Mouse (Mus musculus): ENCODE data around the gene Gpr176. TPM values are rescaled to one million over a fixed set of nuclear protein-coding genes. Genes with fewer than 3 reads are reported as not detected.

Gene Gpr176
- polyA plus RNA-seq, 1 experiment: 4.7 TPM

DNA sequence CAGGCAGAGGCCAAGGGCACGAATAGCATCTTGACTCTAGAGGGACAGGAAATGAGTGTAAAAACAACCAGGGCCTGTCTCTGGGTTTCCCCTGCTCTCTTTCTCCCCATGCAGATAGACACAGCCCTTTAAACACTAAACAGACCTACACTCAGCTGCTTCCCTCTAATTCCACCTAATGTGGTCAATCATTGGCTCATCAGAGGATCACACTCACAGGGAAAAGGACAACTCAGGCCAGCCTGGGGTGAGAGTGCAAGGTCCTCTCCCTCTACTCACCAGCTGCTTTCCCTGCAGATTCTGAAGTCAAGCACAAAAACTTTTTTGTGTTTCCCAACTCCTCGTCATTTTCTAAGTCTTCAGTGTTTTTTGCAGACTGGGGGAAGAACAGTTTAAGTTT, 125.2 kb downstream of the Gpr176 start:
- Histone ChIP-seq H3K79me2 (ENCODE audit: control insufficient read depth, insufficient read depth) (no peaks in the 10 kb centered on the region), H3K27me3 (ENCODE audit: control insufficient read depth, insufficient read depth, insufficient read length) (no peaks in the 10 kb centered on the region), H3K79me3 (ENCODE audit: low read depth) (no peaks in the 10 kb centered on the region), H3ac (ENCODE audit: control insufficient read depth, insufficient read length, low read depth) (no peak overlapping the region), H3K36me3 (ENCODE audit: control insufficient read depth, insufficient read depth) (no peaks in the 10 kb centered on the region), H3K4me3 (ENCODE audit: insufficient read depth, poor library complexity, severe bottlenecking) (no peak overlapping the region)
- no peak for TF ChIP-seq MYOD1 (IDR thresholded peaks at IDR 0.05; ENCODE audit: control insufficient read depth, insufficient read length, low read depth)
- TF ChIP-seq CTCF (IDR thresholded peaks at IDR 0.05; ENCODE audit: control insufficient read depth, insufficient read depth, insufficient read length): no peak
- no peak for TF ChIP-seq FOSL1 (IDR thresholded peaks at IDR 0.05; ENCODE audit: insufficient read depth, low read length, poor library complexity, severe bottlenecking)
- TF ChIP-seq MAX (IDR thresholded peaks at IDR 0.05): no peak

DNA sequence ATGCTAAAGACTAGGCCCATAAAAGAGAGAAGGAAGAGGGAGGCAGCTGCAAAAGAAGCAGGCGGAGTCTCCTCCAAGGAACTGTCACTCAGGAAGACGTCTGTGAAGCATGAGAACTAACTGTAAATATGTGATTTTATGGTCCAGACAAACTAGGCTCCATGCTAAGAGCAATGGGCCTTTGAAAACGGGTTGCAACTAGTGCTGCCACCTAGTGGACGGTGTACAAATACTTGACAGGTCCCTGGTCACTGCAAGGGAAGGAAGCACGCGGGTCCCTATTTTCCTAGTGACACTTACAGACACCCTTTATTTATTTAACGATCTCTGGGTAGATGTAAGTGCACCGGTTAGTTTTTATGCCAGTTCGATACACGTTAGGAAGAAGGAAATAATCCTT, 127.3 kb downstream of the Gpr176 start:
- Histone ChIP-seq H3K4me3 (ENCODE audit: insufficient read depth, poor library complexity, severe bottlenecking) (no peak overlapping the region), H3K79me2 (ENCODE audit: control insufficient read depth, insufficient read depth) (no peaks in the 10 kb centered on the region), H3K79me3 (ENCODE audit: low read depth) (no peaks in the 10 kb centered on the region), H3ac (ENCODE audit: control insufficient read depth, insufficient read length, low read depth) (no peak overlapping the region), H3K27me3 (ENCODE audit: control insufficient read depth, insufficient read depth, insufficient read length) (no peaks in the 10 kb centered on the region), H3K36me3 (ENCODE audit: control insufficient read depth, insufficient read depth) (no peaks in the 10 kb centered on the region)
- no peak for TF ChIP-seq USF1 (IDR thresholded peaks at IDR 0.05; ENCODE audit: low read depth)
- peak; percentile 63 for TF ChIP-seq CTCF (IDR thresholded peaks at IDR 0.05; ENCODE audit: control insufficient read depth, insufficient read depth, insufficient read length)
- TF ChIP-seq FOSL1 (IDR thresholded peaks at IDR 0.05; ENCODE audit: insufficient read depth, low read length, poor library complexity, severe bottlenecking): no peak
- TF ChIP-seq MAX (IDR thresholded peaks at IDR 0.05): no peak

DNA sequence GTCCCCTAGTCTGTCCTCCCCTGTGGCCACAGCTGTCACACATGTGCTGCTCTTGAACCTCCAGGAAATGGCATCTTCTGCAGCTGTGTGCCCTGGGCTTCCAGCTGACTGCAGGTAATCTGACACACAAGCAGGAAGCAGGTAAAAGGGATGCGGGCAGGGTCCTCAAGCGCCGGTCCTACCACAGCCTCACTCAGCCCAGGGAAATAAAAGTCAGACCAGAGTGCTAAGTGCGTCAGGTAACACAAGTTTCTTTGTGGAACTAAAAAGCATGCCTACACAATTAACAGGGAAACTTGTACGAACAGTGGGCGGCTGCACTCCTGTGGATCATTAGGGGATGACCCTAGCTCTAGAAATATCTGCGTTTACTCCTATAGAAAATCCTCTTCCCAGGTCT, 137.0 kb downstream of the Gpr176 start:
- Histone ChIP-seq H3ac (ENCODE audit: control insufficient read depth, insufficient read length, low read depth) (no peak overlapping the region), H3K27me3 (ENCODE audit: control insufficient read depth, insufficient read depth, insufficient read length) (no peaks in the 10 kb centered on the region), H3K4me3 (ENCODE audit: insufficient read depth, poor library complexity, severe bottlenecking) (no peak overlapping the region), H3K79me3 (ENCODE audit: low read depth) (no peaks in the 10 kb centered on the region), H3K79me2 (ENCODE audit: control insufficient read depth, insufficient read depth) (no peaks in the 10 kb centered on the region), H3K36me3 (ENCODE audit: control insufficient read depth, insufficient read depth) (no peaks in the 10 kb centered on the region)
- TF ChIP-seq MAX (IDR thresholded peaks at IDR 0.05): no peak
- no peak for TF ChIP-seq FOSL1 (IDR thresholded peaks at IDR 0.05; ENCODE audit: insufficient read depth, low read length, poor library complexity, severe bottlenecking)
- no peak for TF ChIP-seq CEBPB (IDR thresholded peaks at IDR 0.05; ENCODE audit: low read depth)
- no peak for TF ChIP-seq USF1 (IDR thresholded peaks at IDR 0.05; ENCODE audit: low read depth)
- no peak for TF ChIP-seq CTCF (IDR thresholded peaks at IDR 0.05; ENCODE audit: control insufficient read depth, insufficient read depth, insufficient read length)
- TF ChIP-seq MYOG (IDR thresholded peaks at IDR 0.05; ENCODE audit: control insufficient read depth, extremely low read depth, insufficient read length): no peak
- TF ChIP-seq MYOD1 (IDR thresholded peaks at IDR 0.05; ENCODE audit: control insufficient read depth, insufficient read length, low read depth): no peak

DNA sequence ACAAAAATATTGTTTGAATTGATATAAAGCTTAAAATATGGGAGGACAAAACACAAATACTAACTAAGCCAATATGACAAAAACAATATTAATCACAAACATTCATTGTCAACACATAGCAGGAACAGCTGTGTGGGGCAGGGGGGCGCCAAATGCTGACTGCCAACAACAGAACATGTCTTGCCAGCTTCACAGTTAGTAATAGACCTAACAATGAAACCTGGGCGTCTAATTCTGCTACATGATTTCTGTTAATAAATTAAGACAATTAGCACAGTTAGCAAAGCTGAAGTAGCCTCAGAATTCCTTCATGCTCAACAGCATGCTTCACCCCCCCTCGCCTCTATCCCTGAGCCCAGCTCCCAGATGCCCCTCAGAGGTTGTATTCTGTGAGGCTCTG, 137.6 kb downstream of the Gpr176 start:
- no peaks in the 10 kb centered on the region for H3K27me3 ChIP-seq (ENCODE audit: control insufficient read depth, insufficient read depth, insufficient read length)
- TF ChIP-seq CTCF (IDR thresholded peaks at IDR 0.05; ENCODE audit: control insufficient read depth, insufficient read depth, insufficient read length) (no peak), MAX (IDR thresholded peaks at IDR 0.05) (no peak), CEBPB (IDR thresholded peaks at IDR 0.05; ENCODE audit: low read depth) (no peak), FOSL1 (IDR thresholded peaks at IDR 0.05; ENCODE audit: insufficient read depth, low read length, poor library complexity, severe bottlenecking) (no peak), USF1 (IDR thresholded peaks at IDR 0.05; ENCODE audit: low read depth) (no peak), MYOD1 (IDR thresholded peaks at IDR 0.05; ENCODE audit: control insufficient read depth, insufficient read length, low read depth) (no peak), MYOG (IDR thresholded peaks at IDR 0.05; ENCODE audit: control insufficient read depth, extremely low read depth, insufficient read length) (no peak)
- no peaks in the 10 kb centered on the region for H3K36me3 ChIP-seq (ENCODE audit: control insufficient read depth, insufficient read depth)
- no peaks in the 10 kb centered on the region for H3K79me3 ChIP-seq (ENCODE audit: low read depth)
- no peak overlapping the region for H3ac ChIP-seq (ENCODE audit: control insufficient read depth, insufficient read length, low read depth)
- H3K79me2 ChIP-seq (ENCODE audit: control insufficient read depth, insufficient read depth): no peaks in the 10 kb centered on the region
- H3K4me3 ChIP-seq (ENCODE audit: insufficient read depth, poor library complexity, severe bottlenecking): no peak overlapping the region

DNA sequence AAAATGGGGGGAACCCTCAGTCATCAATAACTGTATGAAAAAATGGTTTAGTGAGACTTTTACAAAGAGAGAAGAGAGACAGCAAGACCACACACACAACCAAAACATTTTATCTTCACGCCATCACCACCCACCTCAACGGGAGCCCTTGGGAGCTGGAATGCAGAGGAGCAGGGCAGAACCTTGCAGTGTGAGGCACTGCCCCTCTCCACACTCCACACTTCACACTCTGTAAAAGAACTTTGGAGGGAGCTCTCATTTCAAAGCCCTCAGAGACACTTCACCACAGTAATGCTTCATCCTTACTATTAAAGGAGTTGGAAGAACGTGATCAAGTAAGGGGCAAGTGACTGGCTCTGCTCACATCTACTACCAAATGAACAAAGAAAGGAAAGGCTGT, 142.7 kb downstream of the Gpr176 start:
- Histone ChIP-seq H3K4me3 (ENCODE audit: insufficient read depth, poor library complexity, severe bottlenecking) (no peak overlapping the region), H3K79me2 (ENCODE audit: control insufficient read depth, insufficient read depth) (no peaks in the 10 kb centered on the region), H3K36me3 (ENCODE audit: control insufficient read depth, insufficient read depth) (no peaks in the 10 kb centered on the region), H3K27me3 (ENCODE audit: control insufficient read depth, insufficient read depth, insufficient read length) (no peaks in the 10 kb centered on the region), H3K79me3 (ENCODE audit: low read depth) (no peaks in the 10 kb centered on the region), H3ac (ENCODE audit: control insufficient read depth, insufficient read length, low read depth) (no peak overlapping the region)
- no peak for TF ChIP-seq FOSL1 (IDR thresholded peaks at IDR 0.05; ENCODE audit: insufficient read depth, low read length, poor library complexity, severe bottlenecking)
- TF ChIP-seq CEBPB (IDR thresholded peaks at IDR 0.05; ENCODE audit: low read depth): no peak
- no peak for TF ChIP-seq CTCF (IDR thresholded peaks at IDR 0.05; ENCODE audit: control insufficient read depth, insufficient read depth, insufficient read length)
- no peak for TF ChIP-seq USF1 (IDR thresholded peaks at IDR 0.05; ENCODE audit: low read depth)
- TF ChIP-seq MYOD1 (IDR thresholded peaks at IDR 0.05; ENCODE audit: control insufficient read depth, insufficient read length, low read depth): no peak
- no peak for TF ChIP-seq MAX (IDR thresholded peaks at IDR 0.05)
- TF ChIP-seq MYOG (IDR thresholded peaks at IDR 0.05; ENCODE audit: control insufficient read depth, extremely low read depth, insufficient read length): no peak

DNA sequence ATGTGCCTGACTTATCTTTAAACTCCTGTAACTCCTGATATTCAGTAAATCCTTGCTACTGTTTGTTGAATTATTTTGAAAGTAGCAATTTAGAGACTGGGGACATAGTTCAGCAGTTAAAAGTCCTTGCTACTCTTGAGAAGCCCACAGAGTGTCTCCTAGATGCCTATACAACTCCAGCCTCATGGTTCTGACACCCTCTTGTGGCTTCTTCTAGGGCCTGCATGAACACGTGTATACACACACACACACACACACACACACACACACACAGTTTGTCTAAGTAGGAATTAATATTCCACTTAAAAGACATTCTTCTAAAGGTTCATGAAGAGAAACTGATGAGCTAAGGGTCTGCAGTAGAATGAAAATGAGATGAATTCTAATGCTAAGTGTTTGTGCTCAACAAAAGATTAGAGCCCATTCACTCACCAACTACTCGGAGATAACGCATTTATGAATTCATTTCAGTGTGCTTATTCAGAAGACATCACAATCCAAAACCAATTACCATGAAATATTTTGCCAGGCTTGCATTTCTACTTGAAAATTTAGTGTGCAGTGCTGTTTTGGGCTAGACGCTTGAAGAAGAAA, 144.6 kb downstream of the Gpr176 start:
- Histone ChIP-seq H3K36me3 (ENCODE audit: control insufficient read depth, insufficient read depth) (no peaks in the 10 kb centered on the region), H3K79me3 (ENCODE audit: low read depth) (no peaks in the 10 kb centered on the region), H3K79me2 (ENCODE audit: control insufficient read depth, insufficient read depth) (no peaks in the 10 kb centered on the region), H3ac (ENCODE audit: control insufficient read depth, insufficient read length, low read depth) (no peak overlapping the region), H3K27me3 (ENCODE audit: control insufficient read depth, insufficient read depth, insufficient read length) (no peaks in the 10 kb centered on the region), H3K4me3 (ENCODE audit: insufficient read depth, poor library complexity, severe bottlenecking) (no peak overlapping the region)
- TF ChIP-seq CTCF (IDR thresholded peaks at IDR 0.05; ENCODE audit: control insufficient read depth, insufficient read depth, insufficient read length): no peak
- TF ChIP-seq MAX (IDR thresholded peaks at IDR 0.05): no peak
- no peak for TF ChIP-seq FOSL1 (IDR thresholded peaks at IDR 0.05; ENCODE audit: insufficient read depth, low read length, poor library complexity, severe bottlenecking)
- no peak for TF ChIP-seq MYOG (IDR thresholded peaks at IDR 0.05; ENCODE audit: control insufficient read depth, extremely low read depth, insufficient read length)
- no peak for TF ChIP-seq USF1 (IDR thresholded peaks at IDR 0.05; ENCODE audit: low read depth)
- no peak for TF ChIP-seq MYOD1 (IDR thresholded peaks at IDR 0.05; ENCODE audit: control insufficient read depth, insufficient read length, low read depth)
- no peak for TF ChIP-seq CEBPB (IDR thresholded peaks at IDR 0.05; ENCODE audit: low read depth)

Small RNA genes lying within 50 kb of the gene (microRNA-seq; reads per million reads assigned to microRNA genes)
- gene Gm22800 (ENCODE audit: borderline microRNAs expressed): not detected

Other genes with a start within 250 kb of the Gpr176 start
- 0.09 TPM for gene Fsip1, start 116.5 kb downstream of the Gpr176 start, polyA plus RNA-seq (2012; fragmentation: generic; extraction: Trizol)
- gene Eif2ak4, start 15.2 kb upstream of the Gpr176 start, polyA plus RNA-seq (2012; fragmentation: generic; extraction: Trizol): 6.6 TPM
- gene Srp14, start 106.3 kb upstream of the Gpr176 start, polyA plus RNA-seq (2012; fragmentation: generic; extraction: Trizol): 230 TPM
- gene Bmf, start 176.3 kb upstream of the Gpr176 start, polyA plus RNA-seq (2012; fragmentation: generic; extraction: Trizol): 0.42 TPM
- 54.9 TPM for gene Bub1b, start 224.8 kb upstream of the Gpr176 start, polyA plus RNA-seq (2012; fragmentation: generic; extraction: Trizol)

All from C2C12 (cell line).